In genomic region chr3:52693813-52694212, GRCm38 (mm10) we compare ENCODE assay signal across 16 mouse cellular contexts.
"Had no signal": no experiment of that assay in that cellular context is flagged by ENCODE, and none has a peak within 500 bp of the region (broad histone marks: within the 10 kb centered on the region; RNA-seq: fewer than 3 reads in every experiment).

No protein-coding gene starts in this region.

- H3K9ac ChIP-seq: limb, embryonic 12.5 days; limb, embryonic 15.5 days; liver, embryonic 14.5 days; liver, postnatal 0 days; lung, embryonic 14.5 days; midbrain, embryonic 12.5 days; midbrain, embryonic 15.5 days had no signal

- ATAC-seq: liver, postnatal 0 days; lung, postnatal 0 days; midbrain, embryonic 15.5 days had no signal

- DNase-seq: kidney, adult 18-20 months; kidney, postnatal 10 days; kidney, postnatal 36 days; left cerebral cortex, postnatal 4 days; liver, postnatal 0 days; lung, embryonic 14.5 days; thymus, adult 18-20 months; thymus, postnatal 4 days had no signal

- H3K4me1 ChIP-seq: limb, embryonic 12.5 days; midbrain, embryonic 12.5 days; midbrain, embryonic 15.5 days had no signal

- H3K4me2 ChIP-seq: limb, embryonic 12.5 days; limb, embryonic 15.5 days; liver, embryonic 11.5 days; lung, embryonic 14.5 days; midbrain, embryonic 12.5 days; midbrain, embryonic 15.5 days had no signal

- H3K27ac ChIP-seq: limb, embryonic 12.5 days; limb, embryonic 15.5 days; liver, embryonic 14.5 days; macrophage; midbrain, embryonic 12.5 days; midbrain, embryonic 15.5 days had no signal

- H3K4me3 ChIP-seq: limb, embryonic 12.5 days; limb, embryonic 15.5 days; midbrain, embryonic 12.5 days; midbrain, embryonic 15.5 days had no signal

- H3K9me3 ChIP-seq: limb, embryonic 15.5 days; midbrain, embryonic 12.5 days; midbrain, embryonic 15.5 days had no signal

- H3K36me3 ChIP-seq: limb, embryonic 12.5 days; limb, embryonic 15.5 days; midbrain, embryonic 12.5 days; midbrain, embryonic 15.5 days had no signal

- H3K27me3 ChIP-seq: limb, embryonic 12.5 days; limb, embryonic 15.5 days had no signal
